Mouse (Mus musculus): ENCODE measurements around the gene Tie1. TPM values are rescaled to one million over a fixed set of nuclear protein-coding genes. Genes with fewer than 3 reads are reported as not detected.

Tie1 gene
- polyA plus RNA-seq, 2 experiments: 3.5 to 5.3 TPM

DNA sequence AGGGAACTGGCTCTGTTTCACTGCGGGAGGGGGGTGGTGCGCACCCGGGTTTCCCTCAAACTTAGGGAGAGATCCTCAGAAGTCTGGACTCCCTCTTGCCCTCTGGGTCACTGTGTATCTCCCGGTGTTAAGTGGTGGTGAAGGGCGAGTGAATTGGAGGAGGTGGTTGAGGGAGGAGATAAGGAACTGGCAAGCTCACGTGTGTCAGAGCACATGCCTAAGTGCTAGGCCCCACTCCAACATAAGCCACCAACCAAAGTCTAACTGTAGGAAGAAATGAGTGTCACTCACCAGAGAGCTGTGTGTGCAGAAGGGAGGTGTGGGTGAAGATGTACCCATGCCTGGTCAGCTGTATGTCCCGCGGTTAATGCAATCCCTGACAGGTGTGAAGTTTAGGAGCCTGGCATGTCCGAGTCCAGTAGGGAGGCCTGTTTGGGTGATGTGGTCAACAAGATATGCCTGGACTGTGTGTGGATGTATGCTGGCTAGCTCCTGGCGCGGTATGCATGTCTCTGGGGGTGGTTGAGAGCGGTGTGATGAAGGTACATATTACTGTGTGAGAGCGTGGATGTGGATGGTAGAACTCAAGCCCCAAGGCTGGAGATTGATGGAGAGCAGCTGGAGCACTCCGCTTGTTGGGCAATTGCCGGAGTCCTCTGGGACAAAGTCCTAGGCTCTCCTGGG, 61.2 kb downstream of the Tie1 start:
- WGBS (ENCODE audit: insufficient replicate concordance): 20% methylated on average over 15 of the region's 15 CpGs
- Histone ChIP-seq H3K9ac (replicated peaks) (peak overlapping the region; percentile 92), H3K36me3 (replicated peaks; ENCODE audit: control insufficient read depth, insufficient read depth, low read depth) (peaks cover 39% of the 10 kb centered on the region), H3K4me2 (ENCODE audit: low read depth) (peak overlapping the region; percentile 99), H3K4me1 (replicated peaks; ENCODE audit: control insufficient read depth in 2 of 2, insufficient read depth in 2 of 2, low read length in 1 of 2) (peaks cover 54% of the 10 kb centered on the region in 2 experiments), H3K4me3 (ENCODE audit: insufficient read depth in 1 of 2, low read depth in 2 of 2, low read length in 2 of 2) (peak overlapping the region; percentile 73 to 90), H3K27me3 (ENCODE audit: control insufficient read depth, insufficient read depth, low read length) (no peaks in the 10 kb centered on the region), H3K9me3 (ENCODE audit: control insufficient read depth, low read length) (no peaks in the 10 kb centered on the region), H3K27ac (peak overlapping the region; percentile 85)
- TF ChIP-seq EP300 (IDR thresholded peaks at IDR 0.05; ENCODE audit: low read depth) (no peak), CTCF (IDR thresholded peaks at IDR 0.05; ENCODE audit: low read depth) (no peak)
- ATAC-seq (ENCODE audit: insufficient read depth): peak; percentile 55
- DNase-seq (ENCODE audit: low read depth in 3 of 3, low spot score in 3 of 3): no peak

GRCm38 (mm10) chr4:118427768-118428451, 62.0 kb downstream of the Tie1 start, which contains the start of gene Elovl1:
Elovl1 (plus strand) TSS chr4:118428093.
- Histone ChIP-seq H3K27me3 (ENCODE audit: control insufficient read depth, insufficient read depth, low read length) (no peaks in the 10 kb centered on the region), H3K4me1 (replicated peaks; ENCODE audit: control insufficient read depth in 2 of 2, insufficient read depth in 2 of 2, low read length in 1 of 2) (peaks cover 54 to 57% of the 10 kb centered on the region in 2 experiments), H3K4me2 (ENCODE audit: low read depth) (peak within 1 kb of the TSS; percentile 99), H3K9me3 (ENCODE audit: control insufficient read depth, low read length) (no peaks in the 10 kb centered on the region), H3K27ac (peak within 1 kb of the TSS; percentile 85), H3K4me3 (ENCODE audit: insufficient read depth in 1 of 2, low read depth in 2 of 2, low read length in 2 of 2) (peak within 1 kb of the TSS; percentile 73 to 90), H3K36me3 (replicated peaks; ENCODE audit: control insufficient read depth, insufficient read depth, low read depth) (peaks cover 31% of the 10 kb centered on the region), H3K9ac (replicated peaks) (peak within 1 kb of the TSS; percentile 92)
- WGBS (ENCODE audit: insufficient replicate concordance): under 1% methylated on average over 26 of the region's 31 CpGs
- DNase-seq (ENCODE audit: low read depth in 3 of 3, low spot score in 3 of 3) (peak; percentile 73 to 83 (median 79)), ATAC-seq (ENCODE audit: insufficient read depth) (peak; percentile 88)
- TF ChIP-seq CTCF (IDR thresholded peaks at IDR 0.05; ENCODE audit: low read depth): peak; percentile 80
- TF ChIP-seq EP300 (IDR thresholded peaks at IDR 0.05; ENCODE audit: low read depth): no peak

DNA sequence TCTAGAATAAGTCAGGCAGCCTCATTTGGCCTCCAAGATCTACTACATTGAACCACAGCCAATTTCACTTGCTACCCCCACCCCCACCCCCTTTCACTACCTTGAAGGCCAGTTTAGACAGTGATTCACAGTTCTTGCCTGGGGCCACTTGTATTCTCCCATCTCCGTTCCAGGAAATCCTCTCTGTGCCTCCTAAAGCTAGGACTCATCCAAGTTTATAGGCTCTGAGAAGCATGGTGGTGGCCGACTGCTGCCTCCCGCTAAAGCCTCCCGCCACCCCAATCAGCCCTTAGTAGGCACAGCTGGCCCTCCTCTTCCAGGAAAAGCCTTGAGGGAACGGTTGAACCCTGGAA, 62.5 kb downstream of the Tie1 start:
- DNase-seq (ENCODE audit: low read depth in 3 of 3, low spot score in 3 of 3) (no peak), ATAC-seq (ENCODE audit: insufficient read depth) (peak; percentile 14)
- peak overlapping the region; percentile 68 for H3K27ac ChIP-seq
- H3K36me3 ChIP-seq (replicated peaks; ENCODE audit: control insufficient read depth, insufficient read depth, low read depth): peaks cover 26% of the 10 kb centered on the region
- H3K27me3 ChIP-seq (ENCODE audit: control insufficient read depth, insufficient read depth, low read length): no peaks in the 10 kb centered on the region
- H3K4me2 ChIP-seq (ENCODE audit: low read depth): peak overlapping the region; percentile 99
- peak overlapping the region; percentile 92 for H3K9ac ChIP-seq (replicated peaks)
- TF ChIP-seq EP300 (IDR thresholded peaks at IDR 0.05; ENCODE audit: low read depth) (no peak), CTCF (IDR thresholded peaks at IDR 0.05; ENCODE audit: low read depth) (no peak)
- WGBS (ENCODE audit: insufficient replicate concordance): 7% methylated on average over 5 of the region's 5 CpGs
- no peaks in the 10 kb centered on the region for H3K9me3 ChIP-seq (ENCODE audit: control insufficient read depth, low read length)
- H3K4me1 ChIP-seq (replicated peaks; ENCODE audit: control insufficient read depth in 2 of 2, insufficient read depth in 2 of 2, low read length in 1 of 2): peaks cover 54 to 57% of the 10 kb centered on the region in 2 experiments
- H3K4me3 ChIP-seq (ENCODE audit: insufficient read depth in 1 of 2, low read depth in 2 of 2, low read length in 2 of 2): peak overlapping the region; percentile 68 to 90

DNA sequence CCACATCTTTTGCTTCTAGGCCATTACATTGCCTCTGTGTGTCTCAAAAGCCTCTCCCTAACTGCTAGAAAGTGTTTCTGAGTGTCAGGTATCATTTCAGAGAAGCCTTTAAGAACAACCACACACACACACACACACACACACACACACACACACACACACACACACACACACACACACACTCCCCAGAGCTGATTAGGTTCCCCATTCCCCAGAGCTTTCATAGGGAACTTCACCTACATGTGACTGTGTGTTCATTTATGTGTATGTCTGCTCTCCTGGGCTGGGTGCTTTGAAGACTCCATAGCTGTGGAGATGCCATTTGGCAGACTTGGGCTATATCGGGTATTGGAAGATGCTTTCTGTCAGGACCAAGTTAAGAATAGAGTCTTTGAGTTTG, 64.5 kb downstream of the Tie1 start:
- Histone ChIP-seq H3K9me3 (ENCODE audit: control insufficient read depth, low read length) (no peaks in the 10 kb centered on the region), H3K4me2 (ENCODE audit: low read depth) (no peak overlapping the region), H3K4me3 (ENCODE audit: insufficient read depth in 1 of 2, low read depth in 2 of 2, low read length in 2 of 2) (no peak overlapping the region), H3K4me1 (replicated peaks; ENCODE audit: control insufficient read depth in 2 of 2, insufficient read depth in 2 of 2, low read length in 1 of 2) (peaks cover 51 to 56% of the 10 kb centered on the region in 2 experiments), H3K27ac (peak overlapping the region; percentile 86), H3K36me3 (replicated peaks; ENCODE audit: control insufficient read depth, insufficient read depth, low read depth) (peaks cover 8% of the 10 kb centered on the region), H3K27me3 (ENCODE audit: control insufficient read depth, insufficient read depth, low read length) (no peaks in the 10 kb centered on the region), H3K9ac (replicated peaks) (0 out of 2 replicates have a peak overlapping the region, but pooled peaks have one; percentile 18)
- WGBS (ENCODE audit: insufficient replicate concordance): 92% methylated on average over 1 of the region's 1 CpGs
- TF ChIP-seq EP300 (IDR thresholded peaks at IDR 0.05; ENCODE audit: low read depth): no peak
- no peak for TF ChIP-seq CTCF (IDR thresholded peaks at IDR 0.05; ENCODE audit: low read depth)
- ATAC-seq (ENCODE audit: insufficient read depth) (no peak), DNase-seq (ENCODE audit: low read depth in 3 of 3, low spot score in 3 of 3) (no peak)

- TF ChIP-seq EP300 (IDR thresholded peaks at IDR 0.05; ENCODE audit: low read depth): peak; percentile 90
- TF ChIP-seq CTCF (IDR thresholded peaks at IDR 0.05; ENCODE audit: low read depth): no peak
- H3K36me3 ChIP-seq (replicated peaks; ENCODE audit: control insufficient read depth, insufficient read depth, low read depth): peaks cover 2% of the 10 kb centered on the region; the same call in 1 of the 2 replicates
- WGBS (ENCODE audit: insufficient replicate concordance): 10% methylated on average over 4 of the region's 4 CpGs
- DNase-seq (ENCODE audit: low read depth in 3 of 3, low spot score in 3 of 3) (peak; percentile 67 to 77 (median 72)), ATAC-seq (ENCODE audit: insufficient read depth) (peak; percentile 62)
- peak overlapping the region; percentile 86 for H3K27ac ChIP-seq
- no peak overlapping the region for H3K4me3 ChIP-seq (ENCODE audit: insufficient read depth in 1 of 2, low read depth in 2 of 2, low read length in 2 of 2)
- H3K27me3 ChIP-seq (ENCODE audit: control insufficient read depth, insufficient read depth, low read length): no peaks in the 10 kb centered on the region
- peak overlapping the region; percentile 43 for H3K4me2 ChIP-seq (ENCODE audit: low read depth)
- peaks cover 45 to 49% of the 10 kb centered on the region in 2 experiments for H3K4me1 ChIP-seq (replicated peaks; ENCODE audit: control insufficient read depth in 2 of 2, insufficient read depth in 2 of 2, low read length in 1 of 2)
- no peak overlapping the region; the same call in none of the 2 replicates for H3K9ac ChIP-seq (replicated peaks)
- H3K9me3 ChIP-seq (ENCODE audit: control insufficient read depth, low read length): no peaks in the 10 kb centered on the region
Observed at GRCm38 (mm10) chr4:118424541-118425160, 65.2 kb downstream of the Tie1 start.
